Mouse (Mus musculus): ENCODE measurements at regions not wholly inside any gene's neighbourhood (a gene's known extent, or its start where the extent isn't known, plus 50 kb on each side); places are given as distances from the start of the nearest gene placed in this dataset.
A peak's percentile ranks its signal among the peaks of the same experiment; 100 is the strongest.

DNA sequence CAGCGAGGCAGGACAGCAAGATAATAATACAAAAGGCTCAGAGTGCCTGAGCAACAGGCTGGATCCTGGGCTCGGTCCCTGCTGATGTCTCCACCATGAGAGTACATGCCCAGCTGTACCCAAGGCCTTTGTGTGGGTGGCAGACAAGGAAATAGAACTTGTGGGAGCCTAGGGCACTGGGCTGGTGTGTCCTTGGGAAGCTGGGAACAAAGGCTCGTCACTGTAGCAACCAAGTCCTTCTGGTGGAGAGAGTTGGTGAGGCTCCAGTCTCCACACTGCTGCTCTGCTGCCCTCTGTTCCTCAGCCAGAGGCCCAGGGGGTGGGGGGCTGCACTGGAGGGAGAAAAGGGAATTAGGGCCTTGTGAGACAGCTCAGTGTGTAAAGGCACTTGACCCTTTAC lies 66.2 kb upstream of the Disp3 start:
- Histone ChIP-seq H3K27ac (no peak overlapping the region), H3K4me3 (no peak overlapping the region)
- intact Hi-C loops (cut with DNase I), result no loop called here
- no peak for DNase-seq
- no peak for TF ChIP-seq CTCF (IDR thresholded peaks at IDR 0.05)

DNA sequence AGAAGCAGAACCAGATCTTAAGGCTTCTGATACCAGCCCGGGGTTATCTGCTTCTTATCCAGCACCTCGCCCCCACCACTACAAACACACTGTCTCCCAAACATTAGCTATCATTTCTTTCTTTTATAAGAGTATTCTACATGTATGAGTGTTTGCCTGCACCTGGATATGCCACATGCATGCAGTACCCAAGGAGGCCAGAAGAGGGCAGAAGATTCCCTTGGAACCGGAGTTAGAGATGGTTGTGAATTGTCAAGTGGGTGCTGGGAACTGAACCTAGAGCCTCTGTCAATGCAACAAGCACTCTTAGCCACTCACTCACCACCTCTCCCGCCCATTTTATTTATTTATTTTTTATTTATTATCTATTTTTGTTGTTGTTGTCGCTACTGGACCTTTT lies 64.9 kb upstream of the Disp3 start:
- TF ChIP-seq CTCF (IDR thresholded peaks at IDR 0.05), result peak; percentile 42

DNA sequence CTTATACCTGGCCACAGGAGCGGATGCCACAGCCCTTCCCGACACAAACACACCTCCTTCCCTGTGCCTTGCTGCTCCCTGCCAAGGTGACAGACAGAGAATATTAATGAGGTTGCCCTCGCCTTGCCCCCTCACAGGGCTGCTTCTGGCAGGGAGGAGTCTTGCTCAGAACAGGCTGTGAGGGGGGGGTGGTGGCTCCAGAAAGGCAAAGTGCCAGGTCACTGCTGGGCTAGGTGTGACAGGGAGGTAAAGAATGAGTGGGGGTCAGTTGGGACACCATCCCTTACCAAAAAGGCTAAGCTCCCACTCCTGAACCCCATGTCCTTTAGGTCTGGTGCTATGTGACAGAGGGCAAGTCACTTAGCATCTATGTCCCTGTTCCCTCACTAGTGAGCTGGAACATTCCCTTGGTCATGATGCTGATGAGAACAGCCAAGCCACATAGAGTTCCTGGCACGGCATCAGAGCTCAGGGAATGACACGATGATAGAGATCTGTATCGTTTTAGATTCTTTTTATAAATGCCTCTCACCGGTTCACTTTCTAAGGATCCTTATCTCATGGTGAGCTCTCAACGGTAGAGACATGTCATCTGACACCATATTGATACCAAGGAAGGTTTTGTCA lies 53.9 kb upstream of the Disp3 start:
- no peak for TF ChIP-seq CTCF (IDR thresholded peaks at IDR 0.05)
- DNase-seq, result no peak
- H3K27ac ChIP-seq, result no peak overlapping the region
- no peak overlapping the region for H3K4me3 ChIP-seq
- intact Hi-C loops (cut with DNase I), result no loop called here

More for the DNA sequence above, 64.9 kb upstream of the Disp3 start:
- no peak for DNase-seq
- no peak overlapping the region for H3K4me3 ChIP-seq
- H3K27ac ChIP-seq, result no peak overlapping the region
- intact Hi-C loops (cut with DNase I), result no loop called here

DNA sequence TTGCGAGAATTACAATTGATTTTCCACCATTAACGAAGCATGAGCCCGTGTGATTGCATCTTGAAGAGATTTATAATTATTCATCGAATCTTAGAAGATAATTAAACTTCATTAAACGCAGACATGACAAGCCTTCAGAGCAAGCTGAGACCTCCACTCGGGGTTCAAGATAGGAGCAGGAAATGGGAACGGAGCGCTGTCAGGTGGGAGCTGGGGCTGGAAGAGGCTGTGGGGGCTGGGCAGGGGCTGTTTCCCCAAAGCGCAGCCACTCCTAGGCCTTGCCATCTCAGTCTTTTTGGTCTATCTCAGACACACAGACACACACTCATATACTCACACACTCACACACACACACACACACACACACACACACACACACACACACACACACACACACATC lies 52.6 kb upstream of the Disp3 start:
- intact Hi-C loops (cut with DNase I), result no loop called here
- Histone ChIP-seq H3K27ac (no peak overlapping the region), H3K4me3 (no peak overlapping the region)
- TF ChIP-seq CTCF (IDR thresholded peaks at IDR 0.05), result no peak
- no peak for DNase-seq

DNA sequence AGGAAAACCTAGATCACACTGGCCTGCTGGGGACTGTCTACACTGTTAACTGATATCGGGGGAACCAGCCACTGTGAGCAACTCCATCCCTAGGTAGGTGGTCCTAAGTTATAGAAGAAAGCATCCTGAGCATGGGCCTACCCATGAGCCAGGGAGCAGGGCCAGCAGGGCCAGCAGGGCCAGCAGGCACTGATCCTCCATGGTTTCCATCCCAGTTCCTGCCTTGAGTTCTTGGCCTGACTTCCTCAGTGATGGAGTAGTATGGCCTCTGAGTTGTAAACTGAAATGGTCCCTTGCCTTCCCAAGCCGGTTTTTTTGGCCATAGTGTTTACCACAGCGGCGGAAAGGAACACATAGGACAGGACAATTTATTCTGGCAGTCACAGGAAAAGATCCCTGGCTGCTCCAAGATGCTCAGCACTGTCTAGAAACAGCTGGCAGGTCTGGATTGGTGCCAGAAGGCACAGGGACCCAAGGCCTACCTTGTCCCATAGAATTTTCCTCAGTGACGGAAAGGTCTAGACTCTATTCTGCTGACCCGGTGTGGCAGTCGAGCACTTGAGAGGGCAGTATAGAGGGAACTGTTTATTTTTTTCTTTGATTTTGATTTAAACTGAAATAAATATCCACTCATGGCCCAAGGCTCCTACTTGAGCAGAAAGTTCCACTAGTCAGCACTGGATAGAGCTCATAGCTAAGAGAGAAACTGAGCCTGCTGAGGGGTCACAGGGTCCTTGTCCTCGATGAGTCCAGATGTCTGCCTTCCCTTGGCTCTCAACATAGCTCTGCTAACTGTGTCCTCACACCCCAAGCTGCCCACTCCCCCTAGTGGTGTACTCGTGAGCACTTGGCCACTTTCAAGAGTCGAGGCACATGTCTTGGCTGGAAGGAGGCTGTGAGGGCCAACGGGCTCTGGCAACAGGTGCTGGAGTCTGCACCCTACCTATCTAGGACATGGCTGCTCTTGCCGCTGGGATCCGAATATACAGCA lies 50.4 kb upstream of the Disp3 start:
- H3K4me3 ChIP-seq, result no peak overlapping the region
- intact Hi-C loops (cut with DNase I), result no loop called here
- TF ChIP-seq CTCF (IDR thresholded peaks at IDR 0.05), result no peak
- no peak overlapping the region for H3K27ac ChIP-seq
- DNase-seq, result no peak
